Mouse (Mus musculus): ENCODE results near the gene Rara. TPM values are rescaled to one million over a fixed set of nuclear protein-coding genes. Genes with fewer than 3 reads are reported as not detected.

Gene Rara
- total RNA-seq, 2 experiments from 2014 or later, result 9.4 to 12.1 TPM

DNA sequence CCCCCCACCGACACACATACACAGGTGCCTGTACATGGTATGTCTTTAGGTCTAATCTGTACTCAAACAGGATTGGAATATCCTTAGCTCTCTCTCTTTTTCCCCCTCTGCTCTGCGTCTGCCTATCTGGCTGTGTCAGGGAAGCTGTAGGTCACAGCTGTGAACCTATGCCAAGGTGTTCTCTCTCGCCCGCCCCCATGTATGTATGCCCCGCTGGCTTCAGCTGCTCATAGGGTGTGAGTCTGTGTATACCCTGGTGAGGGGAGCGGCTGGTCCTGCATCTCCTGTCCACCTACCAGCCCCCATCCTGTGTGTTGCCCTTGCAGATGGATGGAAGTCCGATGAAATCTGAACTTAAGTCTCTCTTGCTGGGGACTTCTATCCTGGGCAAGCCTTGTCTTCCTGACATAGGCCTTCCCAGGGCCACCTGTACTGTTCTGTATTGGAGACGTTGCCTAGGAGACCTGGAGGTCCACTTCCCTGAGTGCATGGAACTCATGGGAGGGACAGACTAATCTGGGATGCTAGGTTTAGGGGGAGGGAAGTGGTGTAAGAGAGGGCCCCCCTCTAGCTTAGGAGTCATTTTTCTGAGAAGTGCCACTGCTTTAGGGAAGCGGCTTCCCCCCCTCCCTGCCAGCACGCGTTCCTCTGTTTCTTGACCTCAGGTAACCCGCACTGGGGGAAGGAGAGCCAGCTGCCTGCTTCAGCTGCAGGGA is 21.8 kb downstream of the Rara start:
- intact Hi-C loops (cut with DNase I), result no loop called here
- no peak for DNase-seq (ENCODE audit: low spot score in 2 of 2)

DNA sequence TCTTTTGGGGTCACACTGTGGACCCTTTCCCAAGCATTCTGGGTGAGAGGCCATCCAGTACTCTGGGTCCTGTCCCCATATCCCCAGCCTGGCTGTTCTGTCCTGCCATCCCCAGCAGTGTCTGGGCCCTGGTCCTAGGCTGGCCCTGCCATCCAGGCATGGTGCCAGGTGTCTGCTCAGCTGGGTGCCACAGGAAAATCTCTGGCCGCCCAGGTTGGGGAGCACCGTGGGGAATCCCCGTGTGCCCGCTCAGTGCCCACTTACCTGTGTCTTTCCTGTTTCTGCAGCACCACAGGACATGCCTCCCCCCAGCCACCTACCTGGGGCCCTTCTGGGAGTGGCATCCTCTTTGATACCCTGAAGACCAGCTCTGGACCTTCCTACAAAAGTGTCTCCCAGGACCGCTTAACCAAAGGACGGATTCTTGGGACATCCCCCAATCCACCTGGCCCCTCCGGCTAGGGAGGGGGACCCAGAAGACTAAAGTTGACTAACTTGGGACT is 22.4 kb downstream of the Rara start:
- intact Hi-C loops (cut with DNase I), result no loop called here
- DNase-seq (ENCODE audit: low spot score in 2 of 2), result no peak

- DNase-seq (ENCODE audit: low spot score in 2 of 2), result no peak
- intact Hi-C loops (cut with DNase I), result no loop called here
These were observed 22.9 kb downstream of the Rara start for GRCm38 (mm10) chr11:98950484-98950883.

GRCm38 (mm10) chr11:98951026-98951906 is 23.6 kb downstream of the Rara start:
- DNase-seq (ENCODE audit: low spot score in 2 of 2), result no peak
- intact Hi-C loops (cut with DNase I), result no loop called here

- no peak for DNase-seq (ENCODE audit: low spot score in 2 of 2)
- intact Hi-C loops (cut with DNase I), result no loop called here
These were observed 24.5 kb downstream of the Rara start for GRCm38 (mm10) chr11:98952111-98952510.

GRCm38 (mm10) chr11:98952736-98953135 is 25.1 kb downstream of the Rara start:
- intact Hi-C loops (cut with DNase I), result no loop called here
- DNase-seq (ENCODE audit: low spot score in 2 of 2), result no peak

GRCm38 (mm10) chr11:98953361-98953760 is 25.7 kb downstream of the Rara start:
- intact Hi-C loops (cut with DNase I), result no loop called here

GRCm38 (mm10) chr11:98953835-98954320 is 26.3 kb downstream of the Rara start:
- no peak for DNase-seq (ENCODE audit: low spot score in 2 of 2)
- intact Hi-C loops (cut with DNase I), result no loop called here

More at GRCm38 (mm10) chr11:98953361-98953760, 25.7 kb downstream of the Rara start:
- no peak for DNase-seq (ENCODE audit: low spot score in 2 of 2)

DNA sequence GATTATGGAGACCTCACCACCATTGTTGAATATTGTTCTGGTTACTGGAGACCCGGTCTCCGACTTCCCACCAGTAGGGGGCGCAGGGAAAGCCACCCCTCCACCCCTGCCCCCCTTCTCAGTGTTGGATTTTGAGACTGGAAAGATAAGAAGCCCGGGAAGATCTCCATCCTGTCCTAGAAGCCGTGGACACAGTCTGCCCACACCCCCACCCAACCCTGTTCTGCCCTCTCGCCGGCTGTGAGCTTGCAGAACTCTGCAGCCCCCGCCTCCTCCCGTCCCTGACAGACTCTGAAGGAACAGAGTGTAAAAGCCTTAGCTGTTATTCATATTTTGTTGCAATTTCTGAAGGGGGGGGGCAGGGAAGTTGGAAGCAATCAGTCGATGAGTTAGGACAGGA is 26.8 kb downstream of the Rara start:
- DNase-seq (ENCODE audit: low spot score in 2 of 2), result peak in 1 of 2 experiments; percentile 65
- intact Hi-C loops (cut with DNase I), result no loop called here

DNA sequence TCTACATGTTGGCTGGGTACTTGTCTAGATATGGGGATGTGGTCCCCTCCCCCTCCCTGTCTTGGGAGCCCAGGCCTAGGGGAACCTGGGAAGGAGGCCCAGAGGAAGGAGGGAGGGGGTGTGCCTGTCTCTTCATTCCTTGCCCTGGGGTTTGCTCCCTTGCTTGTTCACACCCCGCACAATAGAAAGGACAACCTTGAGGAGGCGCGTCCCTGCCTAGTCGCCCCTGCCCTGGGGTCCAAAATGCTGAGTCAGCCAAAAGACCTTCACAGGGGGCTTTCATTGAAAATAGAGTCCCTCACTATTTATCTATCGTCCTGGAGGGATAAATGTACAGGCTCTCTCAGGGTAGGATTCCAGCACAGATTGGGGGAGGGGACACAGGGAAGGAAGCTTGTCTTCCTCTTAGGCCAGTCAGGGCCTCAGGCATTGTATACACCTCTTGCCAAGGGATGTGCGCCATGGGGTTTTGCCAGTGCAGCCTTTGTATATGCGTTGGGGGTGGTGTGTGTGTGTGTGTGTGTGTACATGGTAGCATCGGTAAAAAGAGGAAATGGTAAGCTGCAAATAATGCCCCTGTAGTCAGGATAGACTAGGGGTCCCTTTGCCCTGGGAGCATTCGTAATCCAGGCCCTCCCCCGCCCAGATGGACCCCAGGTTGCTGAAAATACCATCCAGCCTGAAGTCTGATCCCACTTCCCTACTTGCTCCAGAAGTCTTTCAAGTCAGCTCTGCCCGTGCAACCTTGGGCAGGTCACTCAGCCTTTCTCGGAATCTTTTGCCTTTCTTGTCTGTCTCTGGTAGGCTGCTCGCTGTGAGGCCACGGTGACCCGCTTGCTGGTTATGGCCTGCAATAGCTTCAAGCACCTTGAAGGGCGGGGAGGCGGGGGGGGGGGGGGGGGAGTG is 27.4 kb downstream of the Rara start:
- DNase-seq (ENCODE audit: low spot score in 2 of 2), result no peak
- intact Hi-C loops (cut with DNase I), result no loop called here

DNA sequence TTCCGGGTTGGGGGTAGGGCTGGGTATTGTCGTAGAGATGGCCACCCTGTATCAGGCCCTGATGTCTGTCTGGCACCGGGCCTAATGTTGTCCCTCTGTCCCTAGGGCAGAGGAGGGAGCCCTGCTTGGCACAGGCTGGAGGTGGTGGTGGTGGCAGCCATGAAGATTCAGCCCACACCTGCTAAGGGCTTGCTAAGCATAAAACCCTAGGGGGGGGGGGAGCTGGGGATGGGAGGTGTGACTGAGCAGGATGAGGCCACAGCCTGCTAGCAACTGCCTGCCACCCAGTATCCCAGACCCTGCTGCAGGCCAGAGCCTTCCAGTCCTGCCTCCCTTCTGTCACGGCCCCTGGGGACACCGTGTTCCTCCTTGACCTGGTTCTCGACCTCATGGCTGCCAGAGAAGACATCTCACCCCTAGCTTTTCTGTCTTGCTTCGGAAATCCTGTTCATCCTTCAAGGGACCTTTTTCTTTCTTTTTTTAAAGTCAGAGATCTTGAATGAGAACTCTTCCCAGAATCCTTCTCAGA is 28.2 kb downstream of the Rara start:
- intact Hi-C loops (cut with DNase I), result no loop called here
- no peak for DNase-seq (ENCODE audit: low spot score in 2 of 2)

- intact Hi-C loops (cut with DNase I), result no loop called here
- DNase-seq (ENCODE audit: low spot score in 2 of 2), result no peak
These were observed 28.7 kb downstream of the Rara start for GRCm38 (mm10) chr11:98956340-98956739.

DNA sequence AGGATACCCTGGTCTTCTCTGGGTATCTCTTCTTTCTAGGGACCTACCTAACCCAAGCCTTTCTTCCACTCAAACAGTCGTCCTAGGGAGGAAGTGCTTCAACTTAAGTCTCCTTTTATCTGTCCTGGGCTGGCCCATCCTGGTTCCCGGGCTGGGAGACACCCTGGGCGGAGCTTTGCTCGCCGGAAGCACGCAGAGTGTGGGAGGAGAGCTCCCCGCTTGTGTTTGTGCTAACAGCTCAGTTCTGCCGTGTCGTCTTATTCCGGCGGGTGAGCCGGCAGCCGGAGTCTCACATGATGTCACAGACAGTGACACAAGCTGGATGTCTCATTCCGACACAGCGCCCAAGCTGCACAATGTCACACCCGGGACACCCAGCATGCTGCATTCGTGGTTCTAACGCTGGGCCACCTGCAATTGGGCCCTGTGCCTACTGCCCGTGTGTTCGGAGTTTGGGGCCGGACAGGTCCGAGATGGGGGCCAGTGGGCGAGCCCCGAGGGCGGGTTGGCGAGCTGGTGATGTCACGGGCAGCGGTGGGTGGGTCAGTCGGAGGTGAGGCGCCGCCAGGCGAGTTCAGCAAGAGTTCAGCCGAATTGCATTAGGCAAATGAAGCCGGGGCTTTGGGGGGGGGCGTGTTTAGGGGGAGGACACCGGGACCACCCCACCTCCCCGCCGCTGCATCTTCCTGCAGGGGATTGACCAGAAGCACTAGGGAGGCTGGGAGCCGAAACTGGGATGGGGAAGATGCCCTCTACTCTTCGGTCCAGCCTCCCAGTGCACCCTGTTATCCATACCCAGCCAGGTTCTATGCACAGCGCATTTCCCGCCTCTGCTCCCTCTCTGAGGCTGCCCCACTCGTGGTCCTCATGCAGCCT is 32.1 kb downstream of the Rara start:
- intact Hi-C loops (cut with DNase I), result no loop called here
- peak; percentile 72 to 86 for DNase-seq (ENCODE audit: low spot score in 2 of 2)

DNA sequence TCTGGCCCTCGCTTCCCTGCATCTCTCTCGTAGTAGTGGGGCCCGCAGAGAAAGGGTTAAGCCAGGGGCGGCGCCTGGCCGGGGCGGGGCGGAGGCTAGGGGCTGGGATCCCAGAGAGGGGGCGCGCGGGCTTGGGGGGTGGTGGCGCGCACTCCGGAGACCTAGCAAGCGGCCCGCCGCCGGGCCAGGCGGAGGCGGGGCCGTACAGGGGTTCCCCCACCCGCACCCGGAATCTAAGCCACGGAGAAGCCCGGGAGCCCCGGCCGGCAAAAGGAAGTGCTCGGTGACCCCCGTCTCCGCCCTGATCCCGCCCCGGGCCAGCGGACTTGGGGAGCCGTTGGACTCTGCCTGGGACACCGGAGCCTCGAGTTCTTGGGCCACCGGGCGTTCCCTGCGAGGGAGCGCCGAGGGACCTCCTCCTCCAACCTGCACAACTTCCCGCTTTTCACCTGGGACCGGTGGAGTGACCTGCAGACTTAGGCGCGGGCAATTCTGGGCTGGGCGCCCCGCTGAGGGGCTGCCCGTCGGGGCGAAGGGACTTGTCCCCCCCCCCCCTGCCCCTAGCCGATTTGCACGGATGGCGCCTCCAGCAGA is 32.8 kb downstream of the Rara start:
- no peak for DNase-seq (ENCODE audit: low spot score in 2 of 2)
- intact Hi-C loops (cut with DNase I), result no loop called here

DNA sequence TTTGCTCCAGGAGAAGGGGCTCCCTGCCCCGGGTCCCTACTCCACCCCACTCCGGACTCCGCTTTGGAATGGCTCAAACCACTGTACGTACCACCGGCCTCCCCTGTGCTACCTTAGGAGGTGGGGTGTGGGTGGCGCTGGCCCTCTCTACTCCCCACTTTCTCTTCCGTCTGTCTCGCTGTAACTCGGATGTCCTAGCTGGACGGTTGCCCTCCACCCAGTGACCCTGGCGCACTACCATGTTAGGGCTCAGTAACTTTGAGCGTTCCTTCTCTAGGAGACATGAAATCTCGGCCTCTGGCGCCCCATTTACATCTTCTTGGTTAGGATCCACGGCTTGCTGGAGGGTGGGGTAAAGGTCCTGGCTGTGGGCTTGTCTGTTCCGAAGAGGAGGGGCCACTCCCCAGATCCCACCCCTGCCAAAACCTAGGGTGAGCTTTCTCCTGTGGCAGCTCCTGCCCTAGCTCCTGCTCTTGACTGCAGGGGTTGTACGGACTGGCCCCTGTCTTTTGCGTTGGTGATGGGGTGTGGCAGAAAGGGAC is 33.5 kb downstream of the Rara start:
- DNase-seq (ENCODE audit: low spot score in 2 of 2), result no peak
- intact Hi-C loops (cut with DNase I), result no loop called here

GRCm38 (mm10) chr11:98961766-98962165 is 34.1 kb downstream of the Rara start:
- intact Hi-C loops (cut with DNase I), result no loop called here
- no peak for DNase-seq (ENCODE audit: low spot score in 2 of 2)

- intact Hi-C loops (cut with DNase I), result no loop called here
- DNase-seq (ENCODE audit: low spot score in 2 of 2), result no peak
These were observed 34.9 kb downstream of the Rara start for GRCm38 (mm10) chr11:98962421-98963095.
